Mouse (Mus musculus): ENCODE data around the gene Pan3. TPM values are rescaled to one million over a fixed set of nuclear protein-coding genes. Genes with fewer than 3 reads are reported as not detected.

Gene Pan3
- polyA plus RNA-seq, 1 experiment from 2014 or later = 62.7 TPM

DNA sequence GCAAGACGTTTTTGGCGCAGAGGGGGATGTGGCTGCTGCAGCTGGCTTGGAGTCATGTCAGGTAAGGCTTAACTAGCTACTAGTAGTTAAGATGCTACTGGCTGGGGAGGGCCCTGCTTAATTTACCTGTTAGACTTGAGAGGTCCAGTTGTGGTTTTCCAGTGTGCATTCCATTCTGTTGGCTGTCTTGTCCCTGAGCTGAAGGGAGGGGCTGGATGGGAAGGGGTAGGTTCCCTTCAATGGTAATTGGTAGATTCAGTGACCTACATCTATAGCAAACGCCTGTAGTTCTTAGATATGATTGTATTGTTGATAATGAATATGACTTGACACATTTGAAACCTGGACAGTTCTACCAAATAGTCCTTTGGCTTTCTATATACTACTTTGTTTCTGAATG, 62.5 kb downstream of the Pan3 start:
- H3K4me1 ChIP-seq (replicated peaks; ENCODE audit: control insufficient read depth, insufficient read depth, low read length) = no peaks in the 10 kb centered on the region
- no peak for ATAC-seq (ENCODE audit: low FRiP score)
- WGBS = 81% methylated on average over 3 of the region's 3 CpGs
- H3K4me3 ChIP-seq (replicated peaks; ENCODE audit: low read length) = no peak overlapping the region
- no peak overlapping the region for H3K4me2 ChIP-seq (replicated peaks)
- H3K27ac ChIP-seq = no peak overlapping the region
- H3K9ac ChIP-seq = no peak overlapping the region
- no peaks in the 10 kb centered on the region for H3K9me3 ChIP-seq (ENCODE audit: control insufficient read depth, low read length)
- no peaks in the 10 kb centered on the region for H3K36me3 ChIP-seq (replicated peaks; ENCODE audit: control insufficient read depth, insufficient read depth)
- no peak for DNase-seq (ENCODE audit: low spot score)
- no peaks in the 10 kb centered on the region for H3K27me3 ChIP-seq (ENCODE audit: control insufficient read depth, insufficient read depth, low read length)

DNA sequence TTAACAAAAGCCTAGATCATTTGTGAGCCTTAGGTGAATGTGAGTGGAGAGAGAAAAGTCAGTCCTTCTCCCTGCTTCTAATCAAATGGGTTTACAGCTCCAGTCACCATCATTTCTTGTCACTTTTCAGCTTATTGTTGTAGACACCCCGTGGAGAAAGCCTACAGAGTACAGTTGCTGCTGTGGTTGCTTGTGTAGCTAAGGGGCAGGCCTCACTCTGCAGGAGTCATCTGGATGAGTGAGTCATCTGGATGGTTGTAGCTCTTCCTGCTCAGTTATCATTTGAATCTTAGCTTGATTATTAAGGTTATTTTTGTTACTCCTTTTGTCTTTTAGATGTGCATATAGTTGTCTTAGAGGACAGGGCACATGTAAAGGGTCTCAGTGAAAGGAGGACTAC, 63.2 kb downstream of the Pan3 start:
- Histone ChIP-seq H3K27me3 (ENCODE audit: control insufficient read depth, insufficient read depth, low read length) (no peaks in the 10 kb centered on the region), H3K27ac (no peak overlapping the region), H3K4me3 (replicated peaks; ENCODE audit: low read length) (no peak overlapping the region), H3K9ac (no peak overlapping the region), H3K9me3 (ENCODE audit: control insufficient read depth, low read length) (no peaks in the 10 kb centered on the region), H3K4me1 (replicated peaks; ENCODE audit: control insufficient read depth, insufficient read depth, low read length) (no peaks in the 10 kb centered on the region), H3K4me2 (replicated peaks) (no peak overlapping the region), H3K36me3 (replicated peaks; ENCODE audit: control insufficient read depth, insufficient read depth) (no peaks in the 10 kb centered on the region)
- ATAC-seq (ENCODE audit: low FRiP score) (no peak), DNase-seq (ENCODE audit: low spot score) (no peak)
- WGBS = 70% methylated on average over 1 of the region's 1 CpGs

DNA sequence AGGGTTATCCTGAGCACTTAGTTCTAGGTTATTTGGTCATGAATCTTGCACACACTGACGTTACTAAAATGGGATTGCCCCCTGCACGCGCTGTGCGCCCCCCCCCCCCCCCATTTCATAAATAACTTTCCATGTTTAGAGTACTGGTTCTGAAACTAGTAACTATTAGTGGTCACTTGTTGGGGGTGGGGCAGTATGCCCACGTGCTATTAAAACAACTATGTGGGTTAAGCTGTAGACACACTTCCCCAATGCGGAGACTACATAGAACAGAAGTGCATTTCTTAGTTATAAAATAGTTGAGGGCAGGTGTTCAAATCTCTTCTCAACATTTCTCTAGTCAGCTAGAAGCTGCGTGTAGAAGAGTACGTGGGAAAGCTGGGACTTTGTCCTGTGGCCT, 63.7 kb downstream of the Pan3 start:
- H3K9ac ChIP-seq = no peak overlapping the region
- WGBS = 90% methylated on average over 8 of the region's 8 CpGs
- no peak overlapping the region for H3K27ac ChIP-seq
- H3K4me2 ChIP-seq (replicated peaks) = no peak overlapping the region
- H3K27me3 ChIP-seq (ENCODE audit: control insufficient read depth, insufficient read depth, low read length) = no peaks in the 10 kb centered on the region
- no peaks in the 10 kb centered on the region for H3K4me1 ChIP-seq (replicated peaks; ENCODE audit: control insufficient read depth, insufficient read depth, low read length)
- ATAC-seq (ENCODE audit: low FRiP score) = no peak
- no peak for DNase-seq (ENCODE audit: low spot score)
- H3K9me3 ChIP-seq (ENCODE audit: control insufficient read depth, low read length) = no peaks in the 10 kb centered on the region
- no peaks in the 10 kb centered on the region for H3K36me3 ChIP-seq (replicated peaks; ENCODE audit: control insufficient read depth, insufficient read depth)
- no peak overlapping the region for H3K4me3 ChIP-seq (replicated peaks; ENCODE audit: low read length)

DNA sequence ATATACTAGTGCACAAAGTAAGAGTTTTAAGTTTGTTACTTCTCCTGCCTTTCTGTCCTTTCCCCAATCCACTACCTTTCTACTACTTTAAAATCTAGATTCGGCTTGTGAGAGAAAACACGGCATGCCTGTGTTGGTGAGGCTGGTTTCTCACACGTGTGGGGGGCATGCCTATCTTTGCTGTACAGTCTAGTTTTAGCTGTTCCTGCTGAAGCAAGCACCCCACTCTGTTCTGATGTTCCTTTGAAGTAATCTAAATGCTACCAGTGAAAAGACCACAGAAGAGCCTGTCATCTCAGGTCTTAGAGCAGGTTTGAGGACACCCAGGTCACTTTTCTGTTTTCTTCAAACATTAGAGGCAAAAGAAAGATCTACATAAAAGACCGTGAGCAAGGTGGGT, 64.4 kb downstream of the Pan3 start:
- H3K4me2 ChIP-seq (replicated peaks) = no peak overlapping the region
- no peak overlapping the region for H3K4me3 ChIP-seq (replicated peaks; ENCODE audit: low read length)
- H3K4me1 ChIP-seq (replicated peaks; ENCODE audit: control insufficient read depth, insufficient read depth, low read length) = no peaks in the 10 kb centered on the region
- ATAC-seq (ENCODE audit: low FRiP score) (no peak), DNase-seq (ENCODE audit: low spot score) (no peak)
- no peaks in the 10 kb centered on the region for H3K27me3 ChIP-seq (ENCODE audit: control insufficient read depth, insufficient read depth, low read length)
- WGBS = 95% methylated on average over 4 of the region's 4 CpGs
- no peaks in the 10 kb centered on the region for H3K9me3 ChIP-seq (ENCODE audit: control insufficient read depth, low read length)
- H3K27ac ChIP-seq = no peak overlapping the region
- H3K36me3 ChIP-seq (replicated peaks; ENCODE audit: control insufficient read depth, insufficient read depth) = no peaks in the 10 kb centered on the region
- H3K9ac ChIP-seq = no peak overlapping the region

DNA sequence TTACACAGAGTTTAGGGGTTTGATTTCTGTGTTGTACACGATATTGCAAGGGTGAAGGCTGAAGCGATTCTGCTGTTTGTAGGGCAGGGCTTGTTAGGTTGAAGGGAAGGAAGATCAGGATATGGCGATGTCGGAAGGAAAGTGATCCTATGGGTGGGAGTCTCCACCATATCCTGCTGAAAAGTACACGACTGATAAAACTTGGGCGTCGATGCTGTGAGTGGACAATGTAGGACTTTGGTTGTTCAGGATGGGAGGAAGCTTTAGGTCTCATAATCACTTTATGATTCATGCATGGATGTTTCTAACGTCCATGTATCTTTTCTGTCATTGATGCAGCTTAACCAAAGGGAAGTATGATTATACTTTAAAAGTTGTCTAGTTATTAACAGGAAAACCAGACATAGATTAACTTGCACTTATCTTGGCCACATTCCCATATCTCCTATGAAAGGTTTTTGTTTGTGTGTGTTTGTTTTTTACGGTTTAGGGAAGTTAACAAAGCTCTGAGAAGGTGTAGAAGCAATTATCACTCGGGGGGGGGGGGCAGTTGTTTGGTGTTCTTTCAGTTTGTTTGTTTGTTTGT, 64.9 kb downstream of the Pan3 start:
- no peak for ATAC-seq (ENCODE audit: low FRiP score)
- H3K36me3 ChIP-seq (replicated peaks; ENCODE audit: control insufficient read depth, insufficient read depth) = no peaks in the 10 kb centered on the region
- no peaks in the 10 kb centered on the region for H3K27me3 ChIP-seq (ENCODE audit: control insufficient read depth, insufficient read depth, low read length)
- 91% methylated on average over 10 of the region's 10 CpGs for WGBS
- H3K4me2 ChIP-seq (replicated peaks) = no peak overlapping the region
- H3K4me3 ChIP-seq (replicated peaks; ENCODE audit: low read length) = no peak overlapping the region
- no peaks in the 10 kb centered on the region for H3K4me1 ChIP-seq (replicated peaks; ENCODE audit: control insufficient read depth, insufficient read depth, low read length)
- no peak for DNase-seq (ENCODE audit: low spot score)
- no peak overlapping the region for H3K27ac ChIP-seq
- H3K9ac ChIP-seq = no peak overlapping the region
- no peaks in the 10 kb centered on the region for H3K9me3 ChIP-seq (ENCODE audit: control insufficient read depth, low read length)

DNA sequence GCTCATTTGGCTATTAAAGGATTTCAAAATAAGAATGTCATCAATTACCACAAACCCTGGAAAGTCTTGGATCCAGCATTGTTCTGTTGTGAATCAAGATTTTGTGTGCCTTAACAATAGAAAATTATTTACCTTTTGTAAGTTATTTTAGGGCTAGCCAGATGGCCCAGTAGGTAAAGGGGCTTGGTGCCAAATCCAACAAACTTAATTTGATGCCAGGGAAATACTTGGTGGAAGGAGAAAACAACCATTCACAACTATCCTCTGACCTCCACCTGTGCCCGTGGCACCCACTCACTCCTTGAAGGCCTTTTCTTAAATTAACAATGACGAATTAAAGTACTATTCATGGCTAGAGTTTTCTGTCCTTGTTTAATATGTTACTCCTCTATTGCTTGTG, 66.0 kb downstream of the Pan3 start:
- Histone ChIP-seq H3K9me3 (ENCODE audit: control insufficient read depth, low read length) (no peaks in the 10 kb centered on the region), H3K27me3 (ENCODE audit: control insufficient read depth, insufficient read depth, low read length) (no peaks in the 10 kb centered on the region), H3K4me2 (replicated peaks) (no peak overlapping the region), H3K4me3 (replicated peaks; ENCODE audit: low read length) (no peak overlapping the region), H3K9ac (no peak overlapping the region), H3K36me3 (replicated peaks; ENCODE audit: control insufficient read depth, insufficient read depth) (no peaks in the 10 kb centered on the region), H3K27ac (no peak overlapping the region), H3K4me1 (replicated peaks; ENCODE audit: control insufficient read depth, insufficient read depth, low read length) (no peaks in the 10 kb centered on the region)
- WGBS = 79% methylated on average over 2 of the region's 2 CpGs
- ATAC-seq (ENCODE audit: low FRiP score) (no peak), DNase-seq (ENCODE audit: low spot score) (no peak)

DNA sequence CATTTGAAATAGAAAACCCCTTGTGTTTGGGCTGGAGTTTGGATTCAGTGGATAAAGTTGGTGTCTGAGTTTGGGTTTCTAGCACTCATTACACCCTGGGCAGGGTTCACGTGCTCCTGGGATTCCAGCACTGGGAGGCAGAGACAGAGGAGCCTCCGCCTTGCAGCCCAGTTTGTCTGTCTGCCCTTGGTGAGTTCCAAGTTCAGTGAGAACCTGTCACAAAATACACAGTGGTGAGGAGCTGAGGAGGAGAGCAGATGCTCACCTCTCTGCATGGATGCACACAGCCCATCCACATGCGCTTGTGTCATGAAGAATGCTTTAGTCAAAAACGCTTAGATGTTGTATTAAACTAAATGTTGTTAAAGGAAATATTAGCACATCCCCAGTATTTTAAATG, 67.0 kb downstream of the Pan3 start:
- DNase-seq (ENCODE audit: low spot score) (no peak), ATAC-seq (ENCODE audit: low FRiP score) (no peak)
- Histone ChIP-seq H3K4me1 (replicated peaks; ENCODE audit: control insufficient read depth, insufficient read depth, low read length) (no peaks in the 10 kb centered on the region), H3K27ac (no peak overlapping the region), H3K9me3 (ENCODE audit: control insufficient read depth, low read length) (no peaks in the 10 kb centered on the region), H3K36me3 (replicated peaks; ENCODE audit: control insufficient read depth, insufficient read depth) (no peaks in the 10 kb centered on the region), H3K9ac (no peak overlapping the region), H3K4me3 (replicated peaks; ENCODE audit: low read length) (no peak overlapping the region), H3K27me3 (ENCODE audit: control insufficient read depth, insufficient read depth, low read length) (no peaks in the 10 kb centered on the region), H3K4me2 (replicated peaks) (no peak overlapping the region)
- WGBS = 81% methylated on average over 4 of the region's 4 CpGs

DNA sequence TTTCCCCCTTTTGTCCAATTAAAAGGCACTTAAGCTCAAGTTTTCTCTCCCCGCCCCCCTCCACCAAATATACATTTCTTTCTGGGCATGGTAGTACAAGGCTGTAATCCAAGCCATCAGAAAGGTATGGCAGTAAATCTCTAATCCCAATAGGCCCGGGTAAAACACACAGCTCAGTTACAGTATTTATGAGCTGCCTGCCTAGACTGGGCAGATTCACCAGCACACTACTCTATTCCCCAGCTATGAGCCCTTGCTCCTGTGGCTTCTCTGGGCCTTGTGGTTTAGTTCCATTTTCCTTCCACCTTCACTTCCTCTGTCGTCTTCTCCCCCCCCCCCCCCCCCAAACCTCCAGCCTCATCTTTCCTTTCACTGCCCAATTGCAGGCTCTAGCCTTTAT, 67.8 kb downstream of the Pan3 start:
- Histone ChIP-seq H3K4me2 (replicated peaks) (no peak overlapping the region), H3K27ac (no peak overlapping the region), H3K36me3 (replicated peaks; ENCODE audit: control insufficient read depth, insufficient read depth) (no peaks in the 10 kb centered on the region), H3K27me3 (ENCODE audit: control insufficient read depth, insufficient read depth, low read length) (no peaks in the 10 kb centered on the region), H3K4me1 (replicated peaks; ENCODE audit: control insufficient read depth, insufficient read depth, low read length) (no peaks in the 10 kb centered on the region), H3K9me3 (ENCODE audit: control insufficient read depth, low read length) (no peaks in the 10 kb centered on the region), H3K4me3 (replicated peaks; ENCODE audit: low read length) (no peak overlapping the region), H3K9ac (no peak overlapping the region)
- ATAC-seq (ENCODE audit: low FRiP score) (no peak), DNase-seq (ENCODE audit: low spot score) (no peak)
- 91% methylated on average over 3 of the region's 3 CpGs for WGBS

DNA sequence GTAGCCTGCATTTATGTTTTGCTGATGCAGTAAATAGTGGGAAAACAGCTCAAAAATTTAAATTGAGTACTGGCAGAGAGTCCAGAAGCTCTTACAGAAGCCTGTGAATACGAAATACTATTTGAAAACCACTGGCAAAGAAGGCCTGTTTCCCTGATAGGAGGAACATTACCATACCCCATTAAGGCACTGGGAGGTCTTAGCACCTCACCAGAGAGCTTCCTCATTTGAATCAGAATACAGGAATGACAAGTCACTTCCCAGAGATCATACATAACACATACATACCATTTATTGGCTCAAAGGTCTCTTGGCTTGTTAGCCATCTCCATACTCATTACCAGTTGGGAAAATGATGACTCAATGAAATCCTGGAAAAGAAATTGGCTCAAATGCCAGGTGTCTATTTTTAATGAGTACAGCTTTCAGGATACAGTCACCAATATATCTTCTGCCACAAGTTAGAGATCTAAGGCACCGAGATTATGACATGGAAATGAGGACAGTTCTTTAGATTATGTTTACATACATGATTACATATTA, 71.6 kb downstream of the Pan3 start:
- Histone ChIP-seq H3K27ac (no peak overlapping the region), H3K4me3 (replicated peaks; ENCODE audit: low read length) (no peak overlapping the region), H3K27me3 (ENCODE audit: control insufficient read depth, insufficient read depth, low read length) (no peaks in the 10 kb centered on the region), H3K9ac (no peak overlapping the region), H3K9me3 (ENCODE audit: control insufficient read depth, low read length) (no peaks in the 10 kb centered on the region), H3K36me3 (replicated peaks; ENCODE audit: control insufficient read depth, insufficient read depth) (no peaks in the 10 kb centered on the region), H3K4me2 (replicated peaks) (no peak overlapping the region), H3K4me1 (replicated peaks; ENCODE audit: control insufficient read depth, insufficient read depth, low read length) (no peaks in the 10 kb centered on the region)
- 81% methylated on average over 2 of the region's 2 CpGs for WGBS
- ATAC-seq (ENCODE audit: low FRiP score) (no peak), DNase-seq (ENCODE audit: low spot score) (no peak)

DNA sequence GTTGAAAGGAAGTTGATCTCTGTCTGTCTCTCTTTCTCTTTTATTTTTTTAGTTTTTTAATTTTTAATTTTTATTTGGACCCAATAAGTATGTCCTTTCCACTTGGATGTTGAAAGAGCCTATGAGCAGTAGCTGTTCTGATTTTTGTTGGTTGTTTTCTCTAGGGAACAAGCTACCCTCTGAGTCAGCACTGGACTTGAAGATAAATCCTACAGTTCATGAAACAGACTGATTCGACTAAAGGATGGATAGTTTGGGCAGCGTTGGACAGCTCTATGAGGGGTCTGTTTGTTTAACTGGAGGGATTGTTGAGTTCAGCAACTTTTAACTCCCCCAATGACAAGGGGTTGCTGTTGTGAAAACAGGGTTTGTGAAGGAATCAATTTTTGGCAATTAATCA, 73.0 kb downstream of the Pan3 start:
- WGBS = 72% methylated on average over 2 of the region's 2 CpGs
- ATAC-seq (ENCODE audit: low FRiP score) (no peak), DNase-seq (ENCODE audit: low spot score) (no peak)
- Histone ChIP-seq H3K4me2 (replicated peaks) (no peak overlapping the region), H3K9ac (no peak overlapping the region), H3K9me3 (ENCODE audit: control insufficient read depth, low read length) (no peaks in the 10 kb centered on the region), H3K27ac (no peak overlapping the region), H3K27me3 (ENCODE audit: control insufficient read depth, insufficient read depth, low read length) (no peaks in the 10 kb centered on the region), H3K4me3 (replicated peaks; ENCODE audit: low read length) (no peak overlapping the region), H3K4me1 (replicated peaks; ENCODE audit: control insufficient read depth, insufficient read depth, low read length) (no peaks in the 10 kb centered on the region), H3K36me3 (replicated peaks; ENCODE audit: control insufficient read depth, insufficient read depth) (no peaks in the 10 kb centered on the region)
